Mouse (Mus musculus) kidney, adult 8-10 months (tissue): Measurements from ENCODE around the gene Magi2.
"Not testable (repeated sequence)": the region's sequence is repeated elsewhere in the genome, so short reads cannot be mapped to it uniquely, and the experiment has no call there.

Experiments
- DNase-seq, 2 experiments: peaks; one replicate each; pipeline ENCODE4 v3.0.0; 2022

The Magi2 gene

GRCm38 (mm10) chr5:20257419-20257818 lies 1030.6 kb downstream of the Magi2 start:
- DNase-seq: no peak

GRCm38 (mm10) chr5:20259719-20260118 lies 1032.9 kb downstream of the Magi2 start:
- DNase-seq: no peak

GRCm38 (mm10) chr5:20272680-20273079 lies 1045.8 kb downstream of the Magi2 start:
- DNase-seq: not testable (repeated sequence)

- no peak for DNase-seq
Measured at GRCm38 (mm10) chr5:20275632-20276031, 1048.8 kb downstream of the Magi2 start.

GRCm38 (mm10) chr5:20285080-20285840 lies 1058.4 kb downstream of the Magi2 start:
- DNase-seq: no peak

- DNase-seq: peak; percentile 16 to 28
Measured at GRCm38 (mm10) chr5:20294521-20294920, 1067.7 kb downstream of the Magi2 start.

- DNase-seq: no peak
Measured at GRCm38 (mm10) chr5:20299816-20300215, 1073.0 kb downstream of the Magi2 start.

GRCm38 (mm10) chr5:20303056-20303965 lies 1076.5 kb downstream of the Magi2 start:
- DNase-seq: no peak

GRCm38 (mm10) chr5:20320970-20321369 lies 1094.1 kb downstream of the Magi2 start:
- DNase-seq: peak; percentile 30 to 65

- DNase-seq: no peak
Measured at GRCm38 (mm10) chr5:20325290-20325689, 1098.5 kb downstream of the Magi2 start.

GRCm38 (mm10) chr5:20328901-20329300 lies 1102.1 kb downstream of the Magi2 start:
- no peak for DNase-seq

- DNase-seq: no peak
Measured at GRCm38 (mm10) chr5:20330025-20330424, 1103.2 kb downstream of the Magi2 start.

GRCm38 (mm10) chr5:20332574-20332973 lies 1105.7 kb downstream of the Magi2 start:
- no peak for DNase-seq

GRCm38 (mm10) chr5:20334549-20334948 lies 1107.7 kb downstream of the Magi2 start:
- DNase-seq: no peak

- no peak for DNase-seq
Measured at GRCm38 (mm10) chr5:20352941-20353340, 1126.1 kb downstream of the Magi2 start.

GRCm38 (mm10) chr5:20358437-20358836 lies 1131.6 kb downstream of the Magi2 start:
- DNase-seq: no peak

GRCm38 (mm10) chr5:20359021-20359420 lies 1132.2 kb downstream of the Magi2 start:
- no peak for DNase-seq

- no peak for DNase-seq
Measured at GRCm38 (mm10) chr5:20362154-20362553, 1135.3 kb downstream of the Magi2 start.

GRCm38 (mm10) chr5:20363216-20363615 lies 1136.4 kb downstream of the Magi2 start:
- DNase-seq: no peak

- DNase-seq: no peak
Measured at GRCm38 (mm10) chr5:20373586-20373985, 1146.8 kb downstream of the Magi2 start.

GRCm38 (mm10) chr5:20378071-20378800 lies 1151.4 kb downstream of the Magi2 start:
- DNase-seq: no peak

- DNase-seq: no peak
Measured at GRCm38 (mm10) chr5:20404533-20404932, 1177.7 kb downstream of the Magi2 start.

- no peak for DNase-seq
Measured at GRCm38 (mm10) chr5:20406626-20407025, 1179.8 kb downstream of the Magi2 start.
